ENCODE assay signal across 20 mouse cellular contexts in the genomic region with DNA sequence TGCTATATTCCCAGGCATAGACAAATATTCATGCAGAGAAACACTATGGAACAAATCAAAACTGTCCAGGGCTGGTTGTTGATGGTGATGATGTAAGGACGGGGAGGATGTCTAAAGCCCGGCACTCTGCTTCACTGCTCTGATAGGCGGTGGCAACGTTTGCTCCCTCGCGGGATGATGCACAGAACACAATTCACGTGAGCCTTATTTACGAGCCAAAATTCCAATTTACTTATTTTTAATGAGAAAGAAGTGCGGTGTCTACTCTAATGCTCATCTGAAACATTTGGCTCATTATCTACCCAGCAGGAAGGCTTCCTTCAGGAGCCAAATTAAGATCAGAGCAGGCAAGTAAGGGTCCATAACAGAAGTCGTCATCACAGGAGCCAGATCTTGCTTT. TPM values are rescaled to one million over a fixed set of nuclear protein-coding genes. Genes with fewer than 3 reads are reported as not detected.
"Had no signal": no experiment of that assay in that cellular context is flagged by ENCODE, and none has a peak within 500 bp of the region (broad histone marks: within the 10 kb centered on the region; RNA-seq: fewer than 3 reads in every experiment).

No protein-coding gene starts in this region.

- H3K9ac ChIP-seq: liver, embryonic 14.5 days; lung, embryonic 15.5 days; midbrain, embryonic 13.5 days; neural tube, embryonic 13.5 days; neural tube, embryonic 15.5 days had no signal

- H3K4me3 ChIP-seq: lung, embryonic 15.5 days; megakaryocyte, embryonic 14.5 days; midbrain, embryonic 13.5 days; myocyte; neural tube, embryonic 13.5 days; neural tube, embryonic 15.5 days had no signal

- ATAC-seq: lung, postnatal 0 days; midbrain, embryonic 13.5 days; midbrain, embryonic 16.5 days had no signal

- DNase-seq: lung, adult 2 months; lung, postnatal 14 days; right cerebral cortex, adult 18-20 months; right cerebral cortex, postnatal 25 days; right cerebral cortex, postnatal 4 days; spleen, adult 18-20 months; thymus, adult 18-20 months; thymus, postnatal 14 days; thymus, postnatal 36 days had no signal

- H3K36me3 ChIP-seq: midbrain, embryonic 13.5 days; neural tube, embryonic 13.5 days; neural tube, embryonic 15.5 days had no signal

- H3K4me2 ChIP-seq: lung, embryonic 15.5 days; midbrain, embryonic 11.5 days; midbrain, embryonic 13.5 days; neural tube, embryonic 13.5 days; neural tube, embryonic 15.5 days had no signal

- H3K9me3 ChIP-seq: lung, embryonic 15.5 days; midbrain, embryonic 13.5 days; neural tube, embryonic 13.5 days; neural tube, embryonic 15.5 days had no signal

- H3K4me1 ChIP-seq: megakaryocyte, embryonic 14.5 days had no signal

- H3K27me3 ChIP-seq: lung, embryonic 15.5 days; megakaryocyte, embryonic 14.5 days; midbrain, embryonic 13.5 days; neural tube, embryonic 13.5 days; neural tube, embryonic 15.5 days had no signal

- H3K27ac ChIP-seq: liver, embryonic 14.5 days; lung, embryonic 15.5 days; macrophage; midbrain, embryonic 13.5 days; neural tube, embryonic 13.5 days; neural tube, embryonic 15.5 days had no signal

RNA-seq across cellular contexts. Expression of gene Adam12, which starts 45.4 kb away (rescaled TPM):
- polyA plus RNA-seq: macrophage had no signal
